Mouse (Mus musculus) central nervous system, embryonic 14 days (tissue): ENCODE results near the gene Nrd1. TPM values are rescaled to one million over a fixed set of nuclear protein-coding genes. Genes with fewer than 3 reads are reported as not detected.

Experiments
- polyA plus RNA-seq: library from polyadenylated mRNA; depleted of rRNA; stranded (reverse); fragments of >200 nt; gene quantifications from 2 replicates; pipeline ENCODE4 v1.2.3, GENCODE M21; 2012; rRNA removed

Nrd1 gene
- 136 and 144 TPM in 2 replicates for polyA plus RNA-seq

GRCm38 (mm10) chr4:108999999-109000950, at the start of gene Nrd1:
Gene Nrd1 (plus strand): TSS chr4:109000655.

Other genes with a start within 250 kb of the Nrd1 start
- gene Zfyve9, start 219.9 kb upstream of the Nrd1 start, polyA plus RNA-seq = 12.3 and 12.9 TPM in 2 replicates
- 142 and 170 TPM in 2 replicates for gene Btf3l4, start 167.0 kb upstream of the Nrd1 start, polyA plus RNA-seq
- gene Txndc12, start 166.1 kb upstream of the Nrd1 start, polyA plus RNA-seq = 57.7 and 58.0 TPM in 2 replicates
- gene Kti12, start 152.9 kb upstream of the Nrd1 start, polyA plus RNA-seq = 30.7 and 31.5 TPM in 2 replicates
- gene A730015C16Rik, start 152.0 kb upstream of the Nrd1 start, polyA plus RNA-seq = 0.09 and 0.15 TPM in 2 replicates
- 46.1 and 52.8 TPM in 2 replicates for gene Rab3b, start 121.6 kb upstream of the Nrd1 start, polyA plus RNA-seq
- gene Osbpl9, start 201.6 kb downstream of the Nrd1 start, polyA plus RNA-seq = 96.6 and 102 TPM in 2 replicates
- gene Calr4, start 233.8 kb downstream of the Nrd1 start, polyA plus RNA-seq = 0.74 and 0.75 TPM in 2 replicates